Comparison of ENCODE assay signal across 8 mouse cellular contexts in the genomic region with DNA sequence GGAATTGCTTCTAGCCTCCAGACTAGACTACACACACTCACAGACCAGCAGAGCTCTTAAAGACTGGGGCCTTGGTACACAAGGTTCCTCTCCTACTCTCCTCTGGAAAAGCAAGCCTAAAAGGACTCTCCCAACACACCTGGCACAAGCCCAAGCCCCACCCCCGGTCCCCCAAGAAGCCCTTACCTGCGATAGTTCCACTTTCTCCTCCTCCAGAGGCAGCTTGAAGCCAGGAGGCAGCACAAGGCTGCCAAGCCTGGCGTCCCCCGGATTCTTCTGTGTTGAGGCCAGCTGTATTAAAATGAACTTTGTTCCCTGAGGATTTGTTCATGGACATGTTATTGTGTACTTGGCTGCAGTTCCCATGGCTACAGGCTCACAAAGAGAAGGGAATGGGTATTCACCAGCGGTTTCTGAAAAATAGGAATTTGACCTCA. TPM values are rescaled to one million over a fixed set of nuclear protein-coding genes. Genes with fewer than 3 reads are reported as not detected.
DNase-seq lines count a peak whose midpoint lies in the region; ATAC-seq lines count a peak whose summit lies in the region.

Gene Tmem219, minus strand, starts transcription at position 294 of the 437 bp plus-strand sequence.

- peak within 1 kb of the TSS; percentile 30 for H3K4me2 ChIP-seq in neural tube, embryonic 11.5 days (ENCODE audit: low read depth)
- no peak within 1 kb of the TSS for H3K4me2 ChIP-seq in embryonic facial prominence, embryonic 13.5 days
- H3K4me2 ChIP-seq in heart, embryonic 13.5 days: no peak within 1 kb of the TSS
- H3K4me2 ChIP-seq in kidney, embryonic 16.5 days (replicated peaks; ENCODE audit: low read depth, low read length): 0 out of 2 replicates have a peak within 1 kb of the TSS, but pooled peaks have one; percentile 2

- H3K27ac ChIP-seq in neural tube, embryonic 11.5 days (ENCODE audit: low read depth, low read length): peak within 1 kb of the TSS; percentile 78
- H3K27ac ChIP-seq in embryonic facial prominence, embryonic 13.5 days: no peak within 1 kb of the TSS
- peak within 1 kb of the TSS; percentile 50; the same call in 1 of the 2 replicates for H3K27ac ChIP-seq in heart, embryonic 13.5 days (replicated peaks)
- peak within 1 kb of the TSS; percentile 14 for H3K27ac ChIP-seq in kidney, embryonic 16.5 days (ENCODE audit: low read length)

- H3K9ac ChIP-seq in neural tube, embryonic 11.5 days (ENCODE audit: low read length): peak within 1 kb of the TSS; percentile 18
- H3K9ac ChIP-seq in embryonic facial prominence, embryonic 13.5 days: no peak within 1 kb of the TSS
- no peak within 1 kb of the TSS for H3K9ac ChIP-seq in heart, embryonic 13.5 days
- no peak within 1 kb of the TSS for H3K9ac ChIP-seq in kidney, embryonic 16.5 days (replicated peaks; ENCODE audit: low read length)

- no peaks in the 10 kb centered on the region for H3K9me3 ChIP-seq in neural tube, embryonic 11.5 days (ENCODE audit: control insufficient read depth, low read length)
- H3K9me3 ChIP-seq in embryonic facial prominence, embryonic 13.5 days: no peaks in the 10 kb centered on the region
- H3K9me3 ChIP-seq in heart, embryonic 13.5 days: no peaks in the 10 kb centered on the region
- no peaks in the 10 kb centered on the region for H3K9me3 ChIP-seq in kidney, embryonic 16.5 days (ENCODE audit: low read length)

- no peaks in the 10 kb centered on the region for H3K27me3 ChIP-seq in neural tube, embryonic 11.5 days (ENCODE audit: control insufficient read depth, insufficient read depth, low read length)
- H3K27me3 ChIP-seq in embryonic facial prominence, embryonic 13.5 days: no peaks in the 10 kb centered on the region
- H3K27me3 ChIP-seq in heart, embryonic 13.5 days (replicated peaks): no peaks in the 10 kb centered on the region
- no peaks in the 10 kb centered on the region for H3K27me3 ChIP-seq in kidney, embryonic 16.5 days (ENCODE audit: insufficient read depth, low read length)

- peaks cover 6% of the 10 kb centered on the region; the same call in 1 of the 2 replicates for H3K4me1 ChIP-seq in neural tube, embryonic 11.5 days (ENCODE audit: control insufficient read depth, insufficient read depth, low read length)
- peaks cover 2% of the 10 kb centered on the region; the same call in 1 of the 2 replicates for H3K4me1 ChIP-seq in embryonic facial prominence, embryonic 13.5 days
- H3K4me1 ChIP-seq in heart, embryonic 13.5 days: no peaks in the 10 kb centered on the region
- no peaks in the 10 kb centered on the region for H3K4me1 ChIP-seq in kidney, embryonic 16.5 days (ENCODE audit: insufficient read depth, low read length)

- peak; percentile 31; the same call in 1 of the 2 replicates for ATAC-seq in neural tube, embryonic 11.5 days (ENCODE audit: insufficient read depth, low FRiP score, low TSS enrichment)
- ATAC-seq in embryonic facial prominence, embryonic 13.5 days (ENCODE audit: insufficient number of reproducible peaks, insufficient read depth, low FRiP score, low TSS enrichment, low read depth): no peak
- no peak for ATAC-seq in heart, embryonic 13.5 days (ENCODE audit: extremely low read depth, insufficient number of reproducible peaks, low FRiP score, low TSS enrichment)
- peak; percentile 83; the same call in 1 of the 2 replicates for ATAC-seq in kidney, embryonic 16.5 days (ENCODE audit: low FRiP score, low TSS enrichment)
- no peak for ATAC-seq in neutrophil, adult 5-6 weeks (ENCODE audit: extremely low read depth, insufficient number of reproducible peaks, low FRiP score, poor library complexity, severe bottlenecking)

- 49% methylated on average over 5 of the region's 5 CpGs for WGBS in neural tube, embryonic 11.5 days
- WGBS in embryonic facial prominence, embryonic 13.5 days: 55% methylated on average over 5 of the region's 5 CpGs
- 51% methylated on average over 5 of the region's 5 CpGs for WGBS in heart, embryonic 13.5 days
- whole genome bisulfite sequencing in kidney, embryonic 16.5 days: 50% methylated on average over 5 of the region's 5 CpGs

- H3K4me3 ChIP-seq in neural tube, embryonic 11.5 days (ENCODE audit: low read depth, low read length): peak within 1 kb of the TSS; percentile 6; the same call in 1 of the 2 replicates
- no peak within 1 kb of the TSS for H3K4me3 ChIP-seq in embryonic facial prominence, embryonic 13.5 days
- no peak within 1 kb of the TSS for H3K4me3 ChIP-seq in heart, embryonic 13.5 days
- H3K4me3 ChIP-seq in kidney, embryonic 16.5 days (ENCODE audit: low read length): no peak within 1 kb of the TSS

- peak; percentile 55 for DNase-seq in neural tube, embryonic 11.5 days (ENCODE audit: low spot score)
- no peak for DNase-seq in neural tube, embryonic 10.5 days (ENCODE audit: extremely low spot score, low spot score)
- DNase-seq in lung, adult 18-20 months: peak; percentile 85 to 86
- DNase-seq in thymus, postnatal 14 days: no peak

- H3K36me3 ChIP-seq in neural tube, embryonic 11.5 days (ENCODE audit: control insufficient read depth, insufficient read depth, low read length): no peaks in the 10 kb centered on the region
- H3K36me3 ChIP-seq in embryonic facial prominence, embryonic 13.5 days: no peaks in the 10 kb centered on the region
- H3K36me3 ChIP-seq in heart, embryonic 13.5 days: no peaks in the 10 kb centered on the region
- H3K36me3 ChIP-seq in kidney, embryonic 16.5 days (ENCODE audit: insufficient read depth, low read length): no peaks in the 10 kb centered on the region

RNA-seq across cellular contexts. Expression of gene Tmem219, which starts in this region (rescaled TPM):
- 19.7 and 20.0 TPM in 2 replicates for polyA plus RNA-seq in neural tube, embryonic 11.5 days (2014; fragmentation: Nextera tagmentation; extraction: Ambion mirVana)
- 28.3 and 28.6 TPM in 2 replicates for polyA plus RNA-seq in embryonic facial prominence, embryonic 13.5 days (2015; fragmentation: Nextera tagmentation; extraction: Ambion mirVana)
- 20.4 and 21.5 TPM in 2 replicates for polyA plus RNA-seq in heart, embryonic 13.5 days (2015; fragmentation: Nextera tagmentation; extraction: Ambion mirVana)
- polyA plus RNA-seq in kidney, embryonic 16.5 days (2015; fragmentation: Nextera tagmentation; extraction: Ambion mirVana): 33.8 and 34.1 TPM in 2 replicates
- 32.3 and 32.6 TPM in 2 replicates for total RNA-seq in neutrophil, adult 5-6 weeks (2017)

Comparison
In these comparisons a context has a peak if more than half of its experiments do, and no peak if none do; other contexts are left out.
1. DNase-seq: peak in neural tube, embryonic 11.5 days (single experiment) and lung, adult 18-20 months (2 of 2); none in neural tube, embryonic 10.5 days (single experiment) and thymus, postnatal 14 days (single experiment).
2. ATAC-seq: peak in neural tube, embryonic 11.5 days (single experiment) and kidney, embryonic 16.5 days (single experiment); none in embryonic facial prominence, embryonic 13.5 days (single experiment), heart, embryonic 13.5 days (single experiment) and neutrophil, adult 5-6 weeks (single experiment).
3. H3K4me2 ChIP-seq: peak in neural tube, embryonic 11.5 days (single experiment) and kidney, embryonic 16.5 days (single experiment); none in embryonic facial prominence, embryonic 13.5 days (single experiment) and heart, embryonic 13.5 days (single experiment).